ENCODE assay signal across 20 mouse cellular contexts in genomic region chr14:17740903-17741302, GRCm38 (mm10).
DNase-seq lines count a peak whose midpoint lies in the region; ATAC-seq lines count a peak whose summit lies in the region.
"Had no signal": no experiment of that assay in that cellular context is flagged by ENCODE, and none has a peak within 500 bp of the region (broad histone marks: within the 10 kb centered on the region; RNA-seq: fewer than 3 reads in every experiment).

No protein-coding gene starts in this region.

- no peak for ATAC-seq in neural tube, embryonic 15.5 days (ENCODE audit: low FRiP score)
- ATAC-seq in limb, embryonic 11.5 days (ENCODE audit: insufficient number of reproducible peaks, low FRiP score, low TSS enrichment, low read depth), result peak; percentile 84
- ATAC-seq: forebrain, embryonic 15.5 days had no signal

- DNase-seq in neural tube, embryonic 10.5 days (ENCODE audit: extremely low spot score, low spot score), result peak; percentile 47
- peak; percentile 75 for DNase-seq in embryonic facial prominence, embryonic 10.5 days (ENCODE audit: low spot score)
- peak; percentile 73 for DNase-seq in limb, embryonic 11.5 days (ENCODE audit: low spot score)
- DNase-seq in spleen, adult 18-20 months, result no peak
- no peak for DNase-seq in gastrocnemius, adult 18-20 months (ENCODE audit: low spot score)
- no peak for DNase-seq in layer of hippocampus, postnatal 14 days (ENCODE audit: low spot score in 2 of 2)
- DNase-seq: adrenal gland, adult 8-10 months; cerebellum, adult 11-12 months; cerebellum, postnatal 25 days; heart, postnatal 4 days; kidney, adult 11 months; kidney, postnatal 36 days; liver; lung, postnatal 4 days; right cerebral cortex, postnatal 25 days; thymus, postnatal 14 days had no signal

- no peaks in the 10 kb centered on the region for H3K36me3 ChIP-seq in neural tube, embryonic 15.5 days
- H3K36me3 ChIP-seq in embryonic facial prominence, embryonic 10.5 days (replicated peaks), result no peaks in the 10 kb centered on the region
- no peaks in the 10 kb centered on the region for H3K36me3 ChIP-seq in limb, embryonic 11.5 days (ENCODE audit: control insufficient read depth, insufficient read depth, low read length)
- H3K36me3 ChIP-seq: forebrain, embryonic 15.5 days; kidney, embryonic 15.5 days; liver, embryonic 15.5 days had no signal

- no peak overlapping the region for H3K4me3 ChIP-seq in neural tube, embryonic 15.5 days (replicated peaks)
- H3K4me3 ChIP-seq in embryonic facial prominence, embryonic 10.5 days, result no peak overlapping the region
- H3K4me3 ChIP-seq in limb, embryonic 11.5 days (ENCODE audit: low read depth, low read length), result no peak overlapping the region
- H3K4me3 ChIP-seq: forebrain, embryonic 15.5 days; kidney, embryonic 15.5 days; liver, embryonic 15.5 days had no signal

- no peaks in the 10 kb centered on the region for H3K27me3 ChIP-seq in neural tube, embryonic 15.5 days (replicated peaks)
- no peaks in the 10 kb centered on the region for H3K27me3 ChIP-seq in embryonic facial prominence, embryonic 10.5 days (replicated peaks; ENCODE audit: low read depth, poor library complexity, severe bottlenecking)
- no peaks in the 10 kb centered on the region for H3K27me3 ChIP-seq in limb, embryonic 11.5 days (ENCODE audit: control insufficient read depth, insufficient read depth, low read length)
- H3K27me3 ChIP-seq: forebrain, embryonic 15.5 days; kidney, embryonic 15.5 days; liver, embryonic 15.5 days had no signal

- no peak overlapping the region for H3K4me2 ChIP-seq in neural tube, embryonic 15.5 days
- no peak overlapping the region for H3K4me2 ChIP-seq in limb, embryonic 11.5 days (ENCODE audit: low read depth, severe bottlenecking)
- H3K4me2 ChIP-seq: forebrain, embryonic 15.5 days; kidney, embryonic 15.5 days; liver, embryonic 15.5 days had no signal

- H3K27ac ChIP-seq in neural tube, embryonic 15.5 days (replicated peaks), result no peak overlapping the region
- H3K27ac ChIP-seq in embryonic facial prominence, embryonic 10.5 days (replicated peaks), result peak overlapping the region; percentile 76
- peak overlapping the region; percentile 3; the same call in 1 of the 2 replicates for H3K27ac ChIP-seq in limb, embryonic 11.5 days (replicated peaks; ENCODE audit: low read depth, low read length)
- H3K27ac ChIP-seq: forebrain, embryonic 15.5 days; kidney, embryonic 15.5 days; liver, embryonic 15.5 days had no signal

- H3K9ac ChIP-seq in neural tube, embryonic 15.5 days (replicated peaks), result no peak overlapping the region
- H3K9ac ChIP-seq in limb, embryonic 11.5 days (ENCODE audit: low read length), result no peak overlapping the region
- H3K9ac ChIP-seq: forebrain, embryonic 15.5 days; kidney, embryonic 15.5 days; liver, embryonic 15.5 days had no signal

- H3K4me1 ChIP-seq in neural tube, embryonic 15.5 days, result 0 out of 2 replicates have a peak, but pooled peaks cover 4% of the 10 kb centered on the region
- peaks cover 14% of the 10 kb centered on the region for H3K4me1 ChIP-seq in embryonic facial prominence, embryonic 10.5 days
- H3K4me1 ChIP-seq in limb, embryonic 11.5 days (ENCODE audit: control insufficient read depth, insufficient read depth, low read length), result no peaks in the 10 kb centered on the region
- H3K4me1 ChIP-seq: kidney, embryonic 15.5 days; liver, embryonic 15.5 days had no signal

- 58% methylated on average over 3 of the region's 3 CpGs for WGBS in neural tube, embryonic 15.5 days
- WGBS in embryonic facial prominence, embryonic 10.5 days, result 26% methylated on average over 3 of the region's 3 CpGs
- 19% methylated on average over 3 of the region's 3 CpGs for WGBS in limb, embryonic 11.5 days

- no peaks in the 10 kb centered on the region for H3K9me3 ChIP-seq in neural tube, embryonic 15.5 days (replicated peaks)
- H3K9me3 ChIP-seq in embryonic facial prominence, embryonic 10.5 days, result no peaks in the 10 kb centered on the region
- H3K9me3 ChIP-seq in limb, embryonic 11.5 days (ENCODE audit: control insufficient read depth, low read length), result no peaks in the 10 kb centered on the region
- H3K9me3 ChIP-seq: forebrain, embryonic 15.5 days; kidney, embryonic 15.5 days; liver, embryonic 15.5 days had no signal

Comparison
In these comparisons a context has a peak if more than half of its experiments do, and no peak if none do; other contexts are left out.
1. DNase-seq: peak in neural tube, embryonic 10.5 days (single experiment), embryonic facial prominence, embryonic 10.5 days (single experiment) and limb, embryonic 11.5 days (single experiment); none in spleen, adult 18-20 months (0 of 2), gastrocnemius, adult 18-20 months (single experiment) and layer of hippocampus, postnatal 14 days (0 of 2).